Mouse (Mus musculus) ES-E14 (cell line): Measurements from ENCODE around the gene Mpdu1. TPM values are rescaled to one million over a fixed set of nuclear protein-coding genes. Genes with fewer than 3 reads are reported as not detected.

Source experiments
- DNase-seq: peaks from one replicate; pipeline ENCODE4 v3.0.0-alpha.2; 2013; ENCODE audit warnings: low read depth, low spot score
- H3K27ac ChIP-seq: 2 replicates; pipeline ENCODE4 v1.5.1; 2012; ENCODE audit warnings: low read depth, mild to moderate bottlenecking, low read length, moderate library complexity, mixed read lengths; ENCODE audit not compliant: poor library complexity, insufficient read depth, severe bottlenecking
- H3K36me3 ChIP-seq: 2 replicates; pipeline ENCODE4 v1.6.1; 2012; ENCODE audit warnings: mild to moderate bottlenecking, low read length, moderate library complexity, mixed read lengths; ENCODE audit not compliant: control insufficient read depth, poor library complexity, insufficient read depth, severe bottlenecking
- H3K4me1 ChIP-seq, 2 experiments: fragments of 150-350 bp in 1 of 2; sonication (generic) in 1 of 2; 2 replicates each; pipeline ENCODE4 v1.6.1; 2012; ENCODE audit warnings: low read length in 2 of 2, mild to moderate bottlenecking in 1 of 2, mixed read lengths in 1 of 2; ENCODE audit not compliant: control insufficient read depth in 2 of 2, insufficient read depth in 2 of 2, poor library complexity in 1 of 2
- H3K4me3 ChIP-seq, 2 experiments: fragments of 150-350 bp in 1 of 2; sonication (generic) in 1 of 2; 2 replicates each; pipeline ENCODE4 v1.5.1; 2012; ENCODE audit warnings: low read length in 2 of 2, low read depth in 1 of 2, mild to moderate bottlenecking in 1 of 2, mixed read lengths in 1 of 2; ENCODE audit not compliant: insufficient read depth in 1 of 2, poor library complexity in 1 of 2, severe bottlenecking in 1 of 2
- H3K9ac ChIP-seq: 2 replicates; pipeline ENCODE4 v1.6.1; 2012; ENCODE audit warnings: low read depth, mild to moderate bottlenecking, low read length, mixed read lengths; ENCODE audit not compliant: poor library complexity, insufficient read depth, severe bottlenecking
- H3K9me3 ChIP-seq: fragments of 150-350 bp; sonication (generic); 2 replicates; pipeline ENCODE4 v1.6.1; 2012; ENCODE audit warnings: low read depth, mild to moderate bottlenecking, low read length; ENCODE audit not compliant: control insufficient read depth, insufficient read depth
- CHD2 ChIP-seq: IDR thresholded peaks from 2 replicates; pipeline ENCODE4 v1.6.1; 2014; ENCODE audit warnings: mild to moderate bottlenecking, low read depth, low read length, inconsistent platforms
- HCFC1 ChIP-seq: IDR thresholded peaks from 2 replicates; pipeline ENCODE4 v1.6.1; 2012; ENCODE audit warnings: low read length, inconsistent platforms, borderline replicate concordance; ENCODE audit not compliant: insufficient read depth
- MAFK ChIP-seq: IDR thresholded peaks from 2 replicates; pipeline ENCODE4 v1.6.1; 2014; ENCODE audit warnings: mild to moderate bottlenecking, low read depth, low read length, inconsistent platforms; ENCODE audit not compliant: insufficient read depth
- ZC3H11A ChIP-seq: IDR thresholded peaks from 2 replicates; pipeline ENCODE4 v1.6.1; 2012; ENCODE audit warnings: low read depth, mild to moderate bottlenecking, inconsistent platforms, low read length, borderline replicate concordance
- ZNF384 ChIP-seq: IDR thresholded peaks from 2 replicates; pipeline ENCODE4 v1.6.1; 2012; ENCODE audit warnings: low read depth, low read length, inconsistent platforms
- in situ Hi-C, 2 experiments: fragments of 600-800 bp; cut with MboI; formaldehyde crosslinking; loops; one replicate each; pipeline ENCODE4 v1.15.1; 2025; ENCODE audit warnings: low sequenced_read_pairs in 2 of 2, inconsistent platforms in 1 of 2; ENCODE audit not compliant: unreplicated experiment in 2 of 2
- total RNA-seq: library from RNA; depleted of rRNA; stranded (reverse); fragments of 300-350 nt; gene quantifications from 2 replicates; pipeline ENCODE4 v1.2.3, GENCODE M21; 2012

Mpdu1 gene
- total RNA-seq, 1 experiment: 258 TPM

- H3K9ac ChIP-seq: peak overlapping the region; percentile 65; the same call in 1 of the 2 replicates
- TF ChIP-seq MAFK (no peak), ZC3H11A (no peak), ZNF384 (no peak), HCFC1 (no peak), CHD2 (no peak)
- peaks cover 11 to 43% of the 10 kb centered on the region in 2 experiments for H3K4me1 ChIP-seq
- peaks cover 8% of the 10 kb centered on the region; the same call in 1 of the 2 replicates for H3K36me3 ChIP-seq
- peak overlapping the region; percentile 53; the same call in 1 of the 2 replicates for H3K27ac ChIP-seq
- in situ Hi-C loops: no loop called here
- H3K4me3 ChIP-seq: peak overlapping the region in 1 of 2 experiments; percentile 41; a peak in 3 of 4 replicates
- DNase-seq: no peak
- H3K9me3 ChIP-seq: no peaks in the 10 kb centered on the region
These were observed 23.9 kb upstream of the Mpdu1 start for GRCm38 (mm10) chr11:69686377-69686776.

GRCm38 (mm10) chr11:69685526-69686148, 23.2 kb upstream of the Mpdu1 start, which contains the start of gene Tnfsf13:
Tnfsf13 (minus strand) TSS chr11:69685784.
- Histone ChIP-seq H3K27ac (peak within 1 kb of the TSS; percentile 53; the same call in 1 of the 2 replicates), H3K9ac (peak within 1 kb of the TSS; percentile 71), H3K4me1 (peaks cover 11 to 39% of the 10 kb centered on the region in 2 experiments), H3K9me3 (no peaks in the 10 kb centered on the region), H3K4me3 (peak within 1 kb of the TSS; percentile 38 to 63), H3K36me3 (peaks cover 1% of the 10 kb centered on the region; the same call in 1 of the 2 replicates)
- no peak for DNase-seq
- in situ Hi-C loops: no loop called here
- TF ChIP-seq CHD2 (no peak), ZC3H11A (no peak), ZNF384 (no peak), HCFC1 (no peak), MAFK (no peak)

GRCm38 (mm10) chr11:69684936-69685335, 22.5 kb upstream of the Mpdu1 start:
- no peaks in the 10 kb centered on the region for H3K9me3 ChIP-seq
- peak overlapping the region; percentile 71 for H3K9ac ChIP-seq
- peaks cover 4% of the 10 kb centered on the region for H3K36me3 ChIP-seq
- peak overlapping the region; percentile 42; the same call in 1 of the 2 replicates for H3K27ac ChIP-seq
- peaks cover 6 to 32% of the 10 kb centered on the region in 2 experiments for H3K4me1 ChIP-seq
- TF ChIP-seq HCFC1 (no peak), CHD2 (no peak), ZC3H11A (no peak), ZNF384 (no peak), MAFK (no peak)
- H3K4me3 ChIP-seq: peak overlapping the region; percentile 38 to 63
- in situ Hi-C loops: no loop called here
- DNase-seq: no peak

GRCm38 (mm10) chr11:69684128-69684745, 21.8 kb upstream of the Mpdu1 start:
- H3K9me3 ChIP-seq: no peaks in the 10 kb centered on the region
- DNase-seq: no peak
- H3K4me3 ChIP-seq: peak overlapping the region; percentile 38 to 63
- H3K36me3 ChIP-seq: peaks cover 8% of the 10 kb centered on the region
- peaks cover 4 to 28% of the 10 kb centered on the region in 2 experiments for H3K4me1 ChIP-seq
- in situ Hi-C loops: no loop called here
- peak overlapping the region; percentile 33; the same call in 1 of the 2 replicates for H3K27ac ChIP-seq
- TF ChIP-seq MAFK (no peak), CHD2 (no peak), HCFC1 (no peak), ZNF384 (no peak), ZC3H11A (no peak)
- peak overlapping the region; percentile 71 for H3K9ac ChIP-seq
